Mouse (Mus musculus): ENCODE results near the gene Bcas3. TPM values are rescaled to one million over a fixed set of nuclear protein-coding genes. Genes with fewer than 3 reads are reported as not detected.

The Bcas3 gene
- total RNA-seq, 2 experiments from 2014 or later, result 42.7 to 42.9 TPM

GRCm38 (mm10) chr11:85820959-85821358 is 468.0 kb downstream of the Bcas3 start:
- no peak for DNase-seq
- intact Hi-C loops (cut with DNase I), result loop anchor here (5.0 kb wide), 1 partner anchor 294 kb away; no protein-coding TSS in a partner anchor

GRCm38 (mm10) chr11:85821659-85822058 is 468.7 kb downstream of the Bcas3 start:
- intact Hi-C loops (cut with DNase I), result loop anchor here (5.0 kb wide), 1 partner anchor 294 kb away; no protein-coding TSS in a partner anchor
- DNase-seq, result no peak

- intact Hi-C loops (cut with DNase I), result loop anchor here (5.0 kb wide), 1 partner anchor 296 kb away; no protein-coding TSS in a partner anchor
- DNase-seq, result peak; percentile 86
Measured at GRCm38 (mm10) chr11:85823181-85823580, 470.2 kb downstream of the Bcas3 start.

GRCm38 (mm10) chr11:85823794-85824193 is 470.8 kb downstream of the Bcas3 start:
- intact Hi-C loops (cut with DNase I), result loop anchor here (5.0 kb wide), 1 partner anchor 296 kb away; no protein-coding TSS in a partner anchor
- DNase-seq, result no peak

GRCm38 (mm10) chr11:85825031-85825430 is 472.1 kb downstream of the Bcas3 start:
- intact Hi-C loops (cut with DNase I), result no loop called here
- no peak for DNase-seq

GRCm38 (mm10) chr11:85825823-85826222 is 472.9 kb downstream of the Bcas3 start:
- DNase-seq, result no peak
- intact Hi-C loops (cut with DNase I), result no loop called here

- DNase-seq, result no peak
- intact Hi-C loops (cut with DNase I), result no loop called here
Measured at GRCm38 (mm10) chr11:85827342-85827741, 474.4 kb downstream of the Bcas3 start.

- intact Hi-C loops (cut with DNase I), result no loop called here
- no peak for DNase-seq
Measured at GRCm38 (mm10) chr11:85828691-85829519, 475.9 kb downstream of the Bcas3 start.

GRCm38 (mm10) chr11:85829520-85830440 is 476.8 kb downstream of the Bcas3 start:
- DNase-seq, result no peak
- intact Hi-C loops (cut with DNase I), result loop anchor here (5.0 kb wide), 1 partner anchor 357 kb away; no protein-coding TSS in a partner anchor

GRCm38 (mm10) chr11:85830901-85831341 is 478.0 kb downstream of the Bcas3 start:
- intact Hi-C loops (cut with DNase I), result loop anchor here (5.0 kb wide), 1 partner anchor 359 kb away; no protein-coding TSS in a partner anchor
- DNase-seq, result no peak

GRCm38 (mm10) chr11:85831656-85832230 is 478.8 kb downstream of the Bcas3 start:
- intact Hi-C loops (cut with DNase I), result loop anchor here (5.0 kb wide), 1 partner anchor 359 kb away; no protein-coding TSS in a partner anchor
- no peak for DNase-seq

GRCm38 (mm10) chr11:85832231-85832924 is 479.4 kb downstream of the Bcas3 start, which contains the start of gene Tbx2:
Gene Tbx2, plus strand, starts transcription at chr11:85832551.
- DNase-seq, result no peak
- intact Hi-C loops (cut with DNase I), result loop anchor here (5.0 kb wide), 1 partner anchor 360 kb away; no protein-coding TSS in a partner anchor

GRCm38 (mm10) chr11:85833081-85833521 is 480.1 kb downstream of the Bcas3 start:
- intact Hi-C loops (cut with DNase I), result loop anchor here (5.0 kb wide), 1 partner anchor 361 kb away; no protein-coding TSS in a partner anchor
- DNase-seq, result no peak

- no peak for DNase-seq
- intact Hi-C loops (cut with DNase I), result loop anchor here (5.0 kb wide), 1 partner anchor 362 kb away; no protein-coding TSS in a partner anchor
Measured at GRCm38 (mm10) chr11:85833761-85834385, 480.9 kb downstream of the Bcas3 start.

GRCm38 (mm10) chr11:85834386-85834931 is 481.5 kb downstream of the Bcas3 start:
- intact Hi-C loops (cut with DNase I), result loop anchor here (5.0 kb wide), 1 partner anchor 362 kb away; no protein-coding TSS in a partner anchor
- DNase-seq, result no peak

- DNase-seq, result no peak
- intact Hi-C loops (cut with DNase I), result no loop called here
Measured at GRCm38 (mm10) chr11:85835001-85835752, 482.2 kb downstream of the Bcas3 start.

GRCm38 (mm10) chr11:85835753-85836522 is 483.0 kb downstream of the Bcas3 start:
- intact Hi-C loops (cut with DNase I), result no loop called here
- no peak for DNase-seq
